Mouse (Mus musculus) ES-Bruce4 (cell line): ENCODE results near the gene Nod2. TPM values are rescaled to one million over a fixed set of nuclear protein-coding genes. Genes with fewer than 3 reads are reported as not detected.

Source experiments
- H3K27ac ChIP-seq: 2 replicates; pipeline ENCODE4 v1.5.1; 2012; ENCODE audit warnings: low read length, inconsistent platforms; ENCODE audit not compliant: insufficient read depth
- H3K27me3 ChIP-seq: 2 replicates; pipeline ENCODE4 v1.6.1; 2012; ENCODE audit warnings: mild to moderate bottlenecking, low read length, inconsistent platforms; ENCODE audit not compliant: control insufficient read depth, poor library complexity, insufficient read depth, severe bottlenecking
- H3K36me3 ChIP-seq: 2 replicates; pipeline ENCODE4 v1.6.1; 2012; ENCODE audit warnings: inconsistent platforms, mild to moderate bottlenecking, low read length, moderate library complexity; ENCODE audit not compliant: control insufficient read depth, poor library complexity, insufficient read depth, severe bottlenecking
- H3K4me1 ChIP-seq: one replicate; pipeline ENCODE4 v1.8.1; 2011; ENCODE audit warnings: low read length; ENCODE audit not compliant: control insufficient read depth, insufficient read depth
- H3K4me3 ChIP-seq: 2 replicates; pipeline ENCODE4 v1.5.1; 2011; ENCODE audit warnings: low read depth, mild to moderate bottlenecking, low read length
- H3K9ac ChIP-seq: 2 replicates; pipeline ENCODE4 v1.6.1; 2012; ENCODE audit warnings: low read depth, mild to moderate bottlenecking, inconsistent platforms; ENCODE audit not compliant: poor library complexity, severe bottlenecking
- H3K9me3 ChIP-seq: replicated peaks from 2 replicates; pipeline ENCODE4 v1.6.1; 2012; ENCODE audit warnings: mild to moderate bottlenecking, low read length, inconsistent platforms; ENCODE audit not compliant: control insufficient read depth, poor library complexity, insufficient read depth, severe bottlenecking
- CTCF ChIP-seq: IDR thresholded peaks from one replicate; pipeline ENCODE4 v1.8.1; 2011; ENCODE audit warnings: low read depth, low read length
- EP300 ChIP-seq: IDR thresholded peaks from 2 replicates; pipeline ENCODE4 v1.6.1; 2011; ENCODE audit warnings: low read depth, low read length; ENCODE audit not compliant: insufficient read depth
- POLR2A ChIP-seq: IDR thresholded peaks from one replicate; pipeline ENCODE4 v1.8.1; 2011; ENCODE audit warnings: low read length; ENCODE audit not compliant: insufficient read depth
- polyA plus RNA-seq: library from polyadenylated mRNA; stranded (reverse); fragments of >200 nt; gene quantifications from 2 replicates; pipeline ENCODE4 v1.2.4, GENCODE M21; 2011; ENCODE audit warnings: low read depth; ENCODE audit not compliant: missing spikeins, insufficient read depth, insufficient read length

Nod2 gene
- polyA plus RNA-seq, 1 experiment: 1.2 TPM

- no peak overlapping the region for H3K27ac ChIP-seq
- no peak overlapping the region for H3K4me3 ChIP-seq
- no peaks in the 10 kb centered on the region for H3K9me3 ChIP-seq
- TF ChIP-seq EP300 (no peak), CTCF (no peak), POLR2A (no peak)
- H3K27me3 ChIP-seq: no peaks in the 10 kb centered on the region
- no peak overlapping the region for H3K9ac ChIP-seq
- H3K36me3 ChIP-seq: no peaks in the 10 kb centered on the region
- H3K4me1 ChIP-seq: no peaks in the 10 kb centered on the region
Measured at GRCm38 (mm10) chr8:88686906-88687235, 39.8 kb downstream of the Nod2 start.

GRCm38 (mm10) chr8:88689151-88689550 lies 42.0 kb downstream of the Nod2 start:
- H3K27me3 ChIP-seq: no peaks in the 10 kb centered on the region
- no peaks in the 10 kb centered on the region for H3K4me1 ChIP-seq
- no peak overlapping the region for H3K4me3 ChIP-seq
- TF ChIP-seq CTCF (no peak), POLR2A (no peak), EP300 (no peak)
- no peak overlapping the region for H3K27ac ChIP-seq
- H3K9me3 ChIP-seq: no peaks in the 10 kb centered on the region
- H3K9ac ChIP-seq: no peak overlapping the region
- H3K36me3 ChIP-seq: no peaks in the 10 kb centered on the region

GRCm38 (mm10) chr8:88689891-88690290 lies 42.8 kb downstream of the Nod2 start:
- H3K9ac ChIP-seq: no peak overlapping the region
- H3K4me3 ChIP-seq: no peak overlapping the region
- no peak overlapping the region for H3K27ac ChIP-seq

GRCm38 (mm10) chr8:88691342-88691948 lies 44.3 kb downstream of the Nod2 start:
- no peaks in the 10 kb centered on the region for H3K36me3 ChIP-seq
- H3K27ac ChIP-seq: no peak overlapping the region
- TF ChIP-seq EP300: no peak
- no peaks in the 10 kb centered on the region for H3K4me1 ChIP-seq
- H3K4me3 ChIP-seq: no peak overlapping the region
- H3K27me3 ChIP-seq: no peaks in the 10 kb centered on the region
- H3K9ac ChIP-seq: no peak overlapping the region
- no peaks in the 10 kb centered on the region for H3K9me3 ChIP-seq

More at GRCm38 (mm10) chr8:88689891-88690290, 42.8 kb downstream of the Nod2 start:
- Histone ChIP-seq H3K36me3 (no peaks in the 10 kb centered on the region), H3K4me1 (no peaks in the 10 kb centered on the region), H3K27me3 (no peaks in the 10 kb centered on the region), H3K9me3 (no peaks in the 10 kb centered on the region)
- TF ChIP-seq CTCF (no peak), POLR2A (no peak), EP300 (no peak)

GRCm38 (mm10) chr8:88691961-88692360 lies 44.8 kb downstream of the Nod2 start:
- no peak overlapping the region for H3K27ac ChIP-seq
- no peaks in the 10 kb centered on the region for H3K27me3 ChIP-seq
- H3K4me3 ChIP-seq: no peak overlapping the region
- H3K9me3 ChIP-seq: no peaks in the 10 kb centered on the region
- H3K36me3 ChIP-seq: no peaks in the 10 kb centered on the region
- TF ChIP-seq CTCF (no peak), EP300 (no peak), POLR2A (no peak)
- no peak overlapping the region for H3K9ac ChIP-seq
- H3K4me1 ChIP-seq: no peaks in the 10 kb centered on the region

GRCm38 (mm10) chr8:88692866-88693265 lies 45.8 kb downstream of the Nod2 start:
- H3K27ac ChIP-seq: no peak overlapping the region
- H3K9me3 ChIP-seq: no peaks in the 10 kb centered on the region
- no peaks in the 10 kb centered on the region for H3K4me1 ChIP-seq
- H3K36me3 ChIP-seq: no peaks in the 10 kb centered on the region
- no peaks in the 10 kb centered on the region for H3K27me3 ChIP-seq
- H3K4me3 ChIP-seq: no peak overlapping the region
- TF ChIP-seq CTCF: no peak
- TF ChIP-seq POLR2A: no peak
- no peak for TF ChIP-seq EP300
- H3K9ac ChIP-seq: no peak overlapping the region
